Mouse (Mus musculus) lung, embryonic 14.5 days (tissue): ENCODE measurements around the gene Serinc5. TPM values are rescaled to one million over a fixed set of nuclear protein-coding genes. Genes with fewer than 3 reads are reported as not detected.
"Not testable (repeated sequence)": the region's sequence is repeated elsewhere in the genome, so short reads cannot be mapped to it uniquely, and the experiment has no call there.

Experiments
- ATAC-seq: fragments of 200-750 bp; cut with Nextera tagmentation; 2 replicates; pipeline ENCODE4 v1.8.0; 2017; ENCODE audit warnings: mild to moderate bottlenecking, moderate TSS enrichment, moderate library complexity; ENCODE audit not compliant: insufficient read depth
- DNase-seq: peaks from one replicate; pipeline ENCODE4 v3.0.0-alpha.2; 2015
- H3K27ac ChIP-seq: fragments of 300-500 bp; sonication (generic); 2 replicates; pipeline ENCODE4 v1.5.1; 2014; ENCODE audit warnings: low read depth, mild to moderate bottlenecking, moderate library complexity
- H3K27me3 ChIP-seq: fragments of 300-500 bp; sonication (generic); 2 replicates; pipeline ENCODE4 v1.6.1; 2014; ENCODE audit warnings: low read length, control low read depth; ENCODE audit not compliant: insufficient read depth
- H3K36me3 ChIP-seq: fragments of 300-500 bp; sonication (generic); 2 replicates; pipeline ENCODE4 v1.6.1; 2014; ENCODE audit warnings: control low read depth; ENCODE audit not compliant: insufficient read depth
- H3K4me1 ChIP-seq: fragments of 300-500 bp; sonication (generic); 2 replicates; pipeline ENCODE4 v1.6.1; 2014; ENCODE audit warnings: antibody characterized with exemption, control low read depth; ENCODE audit not compliant: insufficient read depth
- H3K4me2 ChIP-seq: fragments of 300-500 bp; sonication (generic); 2 replicates; pipeline ENCODE4 v1.6.1; 2014; ENCODE audit warnings: mild to moderate bottlenecking
- H3K4me3 ChIP-seq: fragments of 300-500 bp; sonication (generic); 2 replicates; pipeline ENCODE4 v1.5.1; 2014; ENCODE audit warnings: low read depth, low read length
- H3K9ac ChIP-seq: fragments of 300-500 bp; sonication (generic); 2 replicates; pipeline ENCODE4 v1.6.1; 2014
- H3K9me3 ChIP-seq: fragments of 300-500 bp; sonication (generic); 2 replicates; pipeline ENCODE4 v1.6.1; 2016; ENCODE audit warnings: low read depth, low read length, control low read depth
- CTCF ChIP-seq: IDR thresholded peaks from 2 replicates; pipeline ENCODE4 v1.5.1; 2016; ENCODE audit warnings: antibody characterized with exemption, low read depth
- WGBS: fragments of 180-500 bp; shearing (Covaris S2); extraction: QIAGEN DNeasy Blood & Tissue Kit; methylation state at CpG from one replicate; pipeline ENCODE4 v1.1.7; 2014; 5-methylcytosine and 5-hydroxymethylcytosine counted together
- polyA plus RNA-seq: library from polyadenylated mRNA; unstranded; fragments of >200 nt; fragmentation: Nextera tagmentation; extraction: Ambion mirVana; gene quantifications from 2 replicates; pipeline ENCODE4 v1.2.1, GENCODE M21; 2014

Gene Serinc5
- polyA plus RNA-seq, 1 experiment from 2014 or later: 22.0 TPM

- no peak for TF ChIP-seq CTCF
- H3K4me3 ChIP-seq: no peak overlapping the region
These were observed 68.8 kb downstream of the Serinc5 start for GRCm38 (mm10) chr13:92679661-92680060.

GRCm38 (mm10) chr13:92681541-92681940 lies 70.7 kb downstream of the Serinc5 start:
- WGBS: 63% methylated on average over 2 of the region's 2 CpGs

More at GRCm38 (mm10) chr13:92679661-92680060, 68.8 kb downstream of the Serinc5 start:
- no peaks in the 10 kb centered on the region for H3K27me3 ChIP-seq
- peak overlapping the region; percentile 25; the same call in 1 of the 2 replicates for H3K27ac ChIP-seq
- WGBS: 71% methylated on average over 7 of the region's 7 CpGs
- no peaks in the 10 kb centered on the region for H3K9me3 ChIP-seq
- no peak overlapping the region for H3K9ac ChIP-seq
- ATAC-seq (no peak), DNase-seq (peak; percentile 20)
- peaks cover 16% of the 10 kb centered on the region for H3K4me1 ChIP-seq
- H3K4me2 ChIP-seq: no peak overlapping the region
- H3K36me3 ChIP-seq: no peaks in the 10 kb centered on the region

GRCm38 (mm10) chr13:92682833-92683232 lies 71.9 kb downstream of the Serinc5 start:
- ATAC-seq: no peak
- no peak overlapping the region for H3K9ac ChIP-seq
- TF ChIP-seq CTCF: no peak
- no peaks in the 10 kb centered on the region for H3K27me3 ChIP-seq
- DNase-seq: no peak
- H3K4me1 ChIP-seq: no peaks in the 10 kb centered on the region; the same call in none of the 2 replicates
- H3K27ac ChIP-seq: no peak overlapping the region
- H3K4me2 ChIP-seq: no peak overlapping the region
- WGBS: 37% methylated on average over 6 of the region's 6 CpGs
- no peak overlapping the region for H3K4me3 ChIP-seq
- peaks cover 9% of the 10 kb centered on the region; the same call in 1 of the 2 replicates for H3K36me3 ChIP-seq
- H3K9me3 ChIP-seq: no peaks in the 10 kb centered on the region

More at GRCm38 (mm10) chr13:92681541-92681940, 70.7 kb downstream of the Serinc5 start:
- no peaks in the 10 kb centered on the region; the same call in none of the 2 replicates for H3K4me1 ChIP-seq
- ATAC-seq (no peak), DNase-seq (no peak)
- no peaks in the 10 kb centered on the region for H3K9me3 ChIP-seq
- H3K9ac ChIP-seq: no peak overlapping the region
- no peak overlapping the region for H3K27ac ChIP-seq
- no peak overlapping the region for H3K4me2 ChIP-seq
- H3K27me3 ChIP-seq: no peaks in the 10 kb centered on the region
- peaks cover 7% of the 10 kb centered on the region; the same call in 1 of the 2 replicates for H3K36me3 ChIP-seq
- TF ChIP-seq CTCF: no peak
- no peak overlapping the region for H3K4me3 ChIP-seq

GRCm38 (mm10) chr13:92683464-92683863 lies 72.6 kb downstream of the Serinc5 start:
- Histone ChIP-seq H3K36me3 (peaks cover 11% of the 10 kb centered on the region; the same call in 1 of the 2 replicates), H3K4me2 (no peak overlapping the region), H3K27me3 (no peaks in the 10 kb centered on the region), H3K4me3 (no peak overlapping the region), H3K4me1 (no peaks in the 10 kb centered on the region; the same call in none of the 2 replicates), H3K27ac (no peak overlapping the region), H3K9me3 (no peaks in the 10 kb centered on the region), H3K9ac (no peak overlapping the region)
- ATAC-seq (no peak), DNase-seq (peak; percentile 38)
- no peak for TF ChIP-seq CTCF
- WGBS: 48% methylated on average over 4 of the region's 4 CpGs

- Histone ChIP-seq H3K9me3 (no peaks in the 10 kb centered on the region), H3K9ac (no peak overlapping the region), H3K27ac (no peak overlapping the region), H3K4me3 (no peak overlapping the region), H3K4me1 (no peaks in the 10 kb centered on the region; the same call in none of the 2 replicates), H3K36me3 (peaks cover 18% of the 10 kb centered on the region; the same call in 1 of the 2 replicates), H3K27me3 (no peaks in the 10 kb centered on the region), H3K4me2 (no peak overlapping the region)
- DNase-seq (peak; percentile 56), ATAC-seq (peak; percentile 30; the same call in 1 of the 2 replicates)
- no peak for TF ChIP-seq CTCF
- 50% methylated on average over 4 of the region's 4 CpGs for WGBS
These were observed 73.4 kb downstream of the Serinc5 start for GRCm38 (mm10) chr13:92684310-92684709.

- DNase-seq: no peak
- Histone ChIP-seq H3K27ac (no peak overlapping the region), H3K9me3 (no peaks in the 10 kb centered on the region), H3K4me1 (no peaks in the 10 kb centered on the region; the same call in none of the 2 replicates), H3K9ac (no peak overlapping the region), H3K27me3 (no peaks in the 10 kb centered on the region), H3K4me2 (no peak overlapping the region), H3K36me3 (peaks cover 19% of the 10 kb centered on the region; the same call in 1 of the 2 replicates), H3K4me3 (no peak overlapping the region)
- 76% methylated on average over 4 of the region's 4 CpGs for WGBS
- ATAC-seq: no peak
- no peak for TF ChIP-seq CTCF
These were observed 74.4 kb downstream of the Serinc5 start for GRCm38 (mm10) chr13:92685273-92685672.

- H3K36me3 ChIP-seq: peaks cover 19% of the 10 kb centered on the region; the same call in 1 of the 2 replicates
- not testable (repeated sequence) for H3K27ac ChIP-seq, H3K9ac ChIP-seq, H3K4me2 ChIP-seq, H3K9me3 ChIP-seq, H3K4me3 ChIP-seq, H3K27me3 ChIP-seq, DNase-seq, H3K4me1 ChIP-seq, ATAC-seq
- WGBS: 84% methylated on average over 1 of the region's 1 CpGs
These were observed 76.3 kb downstream of the Serinc5 start for GRCm38 (mm10) chr13:92687151-92687550.
